Mouse (Mus musculus) cortical plate, adult 2 months (tissue): Measurements from ENCODE around the gene Slc34a1. TPM values are rescaled to one million over a fixed set of nuclear protein-coding genes. Genes with fewer than 3 reads are reported as not detected.
"Not testable (repeated sequence)": the region's sequence is repeated elsewhere in the genome, so short reads cannot be mapped to it uniquely, and the experiment has no call there.

ENCODE experiments used
- H3K27ac ChIP-seq: fragments of 200-500 bp; 2 replicates; pipeline ENCODE4 v1.5.1; 2012; ENCODE audit warnings: low read length, control low read depth, inconsistent platforms; ENCODE audit not compliant: insufficient read depth
- H3K4me1 ChIP-seq: fragments of 200-500 bp; 2 replicates; pipeline ENCODE4 v1.6.1; 2011; ENCODE audit warnings: low read length; ENCODE audit not compliant: control insufficient read depth, insufficient read depth
- H3K4me3 ChIP-seq: fragments of 200-500 bp; 2 replicates; pipeline ENCODE4 v1.5.1; 2011; ENCODE audit warnings: mild to moderate bottlenecking, low read length, control low read depth; ENCODE audit not compliant: insufficient read depth
- CTCF ChIP-seq: fragments of 200-500 bp; IDR thresholded peaks from 2 replicates; pipeline ENCODE4 v1.5.1; 2011; ENCODE audit warnings: mild to moderate bottlenecking, control low read depth, low read length; ENCODE audit not compliant: insufficient read depth; ENCODE audit errors: extremely low read depth
- POLR2A ChIP-seq: fragments of 200-500 bp; IDR thresholded peaks from 2 replicates; pipeline ENCODE4 v1.6.1; 2011; ENCODE audit warnings: mild to moderate bottlenecking, low read length, control low read depth; ENCODE audit not compliant: insufficient read depth; ENCODE audit errors: extremely low read depth
- polyA plus RNA-seq: library from polyadenylated mRNA; depleted of rRNA; stranded (reverse); fragments of >200 nt; gene quantifications from 2 replicates; pipeline ENCODE4 v1.2.3, GENCODE M21; 2012

Slc34a1 gene
- polyA plus RNA-seq, 1 experiment = 0.21 TPM

GRCm38 (mm10) chr13:55431889-55432685 is 34.1 kb downstream of the Slc34a1 start:
- Histone ChIP-seq H3K4me3 (no peak overlapping the region), H3K27ac (no peak overlapping the region), H3K4me1 (no peaks in the 10 kb centered on the region)
- no peak for TF ChIP-seq POLR2A
- TF ChIP-seq CTCF = no peak

- H3K4me1 ChIP-seq, H3K27ac ChIP-seq, H3K4me3 ChIP-seq: not testable (repeated sequence)
Observed at GRCm38 (mm10) chr13:55437111-55437629, 39.2 kb downstream of the Slc34a1 start.

GRCm38 (mm10) chr13:55443799-55444285 is 45.9 kb downstream of the Slc34a1 start:
- peak overlapping the region; percentile 77 for H3K4me3 ChIP-seq
- no peak overlapping the region for H3K27ac ChIP-seq
- peaks cover 5% of the 10 kb centered on the region for H3K4me1 ChIP-seq
- TF ChIP-seq POLR2A = no peak

- peak; percentile 88 for TF ChIP-seq POLR2A
- TF ChIP-seq CTCF = no peak
Observed at GRCm38 (mm10) chr13:55444286-55444936, 46.4 kb downstream of the Slc34a1 start.

GRCm38 (mm10) chr13:55444937-55445315 is 46.9 kb downstream of the Slc34a1 start, which contains the start of gene Grk6:
Gene Grk6 (plus strand): TSS chr13:55445072.
- no peak for TF ChIP-seq POLR2A
- TF ChIP-seq CTCF = no peak
- Histone ChIP-seq H3K4me3 (peak within 1 kb of the TSS; percentile 77), H3K4me1 (peaks cover 5% of the 10 kb centered on the region), H3K27ac (peak within 1 kb of the TSS; percentile 87)

More at GRCm38 (mm10) chr13:55444286-55444936, 46.4 kb downstream of the Slc34a1 start:
- H3K4me1 ChIP-seq = peaks cover 5% of the 10 kb centered on the region
- peak overlapping the region; percentile 87 for H3K27ac ChIP-seq
- H3K4me3 ChIP-seq = peak overlapping the region; percentile 77

GRCm38 (mm10) chr13:55445361-55446091 is 47.5 kb downstream of the Slc34a1 start:
- Histone ChIP-seq H3K4me3 (peak overlapping the region; percentile 69), H3K4me1 (peaks cover 5% of the 10 kb centered on the region), H3K27ac (peak overlapping the region; percentile 72; the same call in 1 of the 2 replicates)
- TF ChIP-seq POLR2A = no peak
- TF ChIP-seq CTCF = no peak

- H3K4me1 ChIP-seq = peaks cover 5% of the 10 kb centered on the region
- H3K27ac ChIP-seq = no peak overlapping the region
- H3K4me3 ChIP-seq = peak overlapping the region; percentile 69
- TF ChIP-seq POLR2A = no peak
- no peak for TF ChIP-seq CTCF
Observed at GRCm38 (mm10) chr13:55446483-55447105, 48.6 kb downstream of the Slc34a1 start.

- Histone ChIP-seq H3K27ac (no peak overlapping the region), H3K4me1 (peaks cover 5% of the 10 kb centered on the region), H3K4me3 (no peak overlapping the region)
- TF ChIP-seq CTCF (no peak), POLR2A (no peak)
Observed at GRCm38 (mm10) chr13:55447543-55447943, 49.6 kb downstream of the Slc34a1 start.

GRCm38 (mm10) chr13:55448131-55448530 is 50.1 kb downstream of the Slc34a1 start:
- no peak overlapping the region for H3K27ac ChIP-seq
- no peak overlapping the region for H3K4me3 ChIP-seq
- H3K4me1 ChIP-seq = peaks cover 5% of the 10 kb centered on the region
- TF ChIP-seq POLR2A (no peak), CTCF (no peak)
